Mouse (Mus musculus) mouse trophoblast stem cell (cell line): Measurements from ENCODE around the gene Pla2g10.
"Not testable (repeated sequence)": the region's sequence is repeated elsewhere in the genome, so short reads cannot be mapped to it uniquely, and the experiment has no call there.

Experiments used
- in situ Hi-C, 2 experiments: fragments of 300-500 bp; cut with MseI, MboI; formaldehyde crosslinking; loops; 2 replicates in 1 of 2; 3 replicates in 1 of 2; pipeline ENCODE4 v1.15.1; 2025

Pla2g10 gene

GRCm38 (mm10) chr16:13729428-13729827 is 1.4 kb downstream of the Pla2g10 start:
- in situ Hi-C loops = no loop called here

DNA sequence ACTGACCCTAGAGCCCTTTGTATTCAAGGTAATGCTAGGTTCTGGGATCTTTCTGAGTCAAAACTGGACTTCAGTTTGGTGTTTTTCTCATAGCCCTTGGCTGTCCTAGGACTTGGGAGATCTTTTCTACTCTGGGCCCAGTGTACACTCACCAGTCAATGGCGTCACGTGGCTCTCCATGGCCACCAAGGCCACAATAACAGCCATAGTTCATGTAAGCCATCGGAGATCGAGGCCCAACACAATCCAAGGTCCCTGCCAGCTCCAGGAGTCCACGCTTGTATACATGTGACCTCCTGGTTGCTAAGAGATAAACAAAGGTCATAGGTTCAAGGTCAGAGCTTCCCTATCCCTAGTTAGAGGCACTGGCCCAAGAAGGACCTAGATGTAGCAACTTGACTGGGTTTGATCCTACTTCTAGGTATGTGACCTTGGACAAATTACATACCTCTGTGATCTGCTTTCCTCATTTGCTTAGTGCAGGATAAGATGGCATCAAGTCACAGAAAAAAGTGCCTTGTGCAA is 2.9 kb downstream of the Pla2g10 start:
- in situ Hi-C loops = no loop called here

- in situ Hi-C loops = no loop called here
Measured at GRCm38 (mm10) chr16:13722937-13723336, 7.8 kb downstream of the Pla2g10 start.

- in situ Hi-C loops = no loop called here
Measured at GRCm38 (mm10) chr16:13716821-13717553, 13.8 kb downstream of the Pla2g10 start.

DNA sequence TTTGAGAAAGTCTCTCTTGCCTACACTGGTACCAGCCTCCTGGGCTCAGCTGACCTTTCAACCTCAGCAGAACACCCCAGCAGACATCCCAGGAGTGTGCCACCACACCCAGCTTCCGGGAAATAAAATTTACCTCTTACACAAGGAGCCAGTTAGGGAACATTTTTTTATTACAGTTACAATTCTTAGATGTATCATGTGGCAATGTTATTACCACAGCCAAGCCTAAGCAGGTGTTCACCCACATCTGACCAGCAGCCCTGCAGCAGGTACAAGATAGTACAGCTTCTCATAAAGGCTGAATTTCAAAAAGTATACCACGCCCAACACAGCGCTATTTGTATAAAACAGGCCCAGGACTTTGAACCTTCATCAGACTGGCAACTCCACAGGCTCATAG is 15.9 kb downstream of the Pla2g10 start:
- in situ Hi-C loops = no loop called here

DNA sequence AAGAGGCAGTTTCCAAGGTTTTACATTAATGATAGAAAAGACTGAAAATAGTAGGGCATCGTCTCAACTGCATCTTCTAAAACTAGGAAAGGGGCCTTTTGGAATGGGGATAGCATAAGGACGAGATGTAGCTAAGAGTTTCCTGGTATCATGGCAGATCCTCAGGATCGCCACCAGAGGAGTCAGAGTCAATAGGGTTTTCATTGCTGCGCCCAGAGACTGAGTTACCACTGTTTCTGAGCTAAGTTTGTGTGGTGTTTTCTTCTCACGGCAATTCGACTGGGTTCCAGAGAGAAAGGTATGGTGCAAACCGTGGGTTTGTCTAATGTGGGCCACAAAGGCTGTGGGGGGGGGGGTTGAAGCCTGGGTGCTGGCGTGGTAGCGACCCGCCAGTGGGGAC is 26.1 kb downstream of the Pla2g10 start:
- in situ Hi-C loops = no loop called here

GRCm38 (mm10) chr16:13702184-13702583 is 28.6 kb downstream of the Pla2g10 start:
- in situ Hi-C loops = no loop called here

DNA sequence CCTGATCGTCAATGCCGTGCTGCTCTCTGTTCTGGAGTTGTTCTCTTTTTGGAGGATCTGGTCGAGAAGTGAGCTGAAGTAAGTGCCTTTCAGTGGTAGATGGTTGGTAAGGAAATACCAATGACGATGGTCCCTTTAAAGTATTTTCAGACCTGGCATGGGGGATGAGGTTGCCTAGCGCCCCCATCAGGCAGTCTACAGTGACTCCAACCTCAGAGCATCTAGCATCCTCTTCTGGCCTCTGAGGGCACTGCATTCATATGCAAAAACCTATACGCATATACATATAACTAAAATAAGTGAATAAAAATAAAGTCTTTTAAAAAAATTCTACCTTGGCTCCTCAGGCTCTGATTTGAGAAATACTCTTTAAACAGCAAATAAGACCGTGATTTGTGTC is 31.8 kb downstream of the Pla2g10 start:
- in situ Hi-C loops = no loop called here

DNA sequence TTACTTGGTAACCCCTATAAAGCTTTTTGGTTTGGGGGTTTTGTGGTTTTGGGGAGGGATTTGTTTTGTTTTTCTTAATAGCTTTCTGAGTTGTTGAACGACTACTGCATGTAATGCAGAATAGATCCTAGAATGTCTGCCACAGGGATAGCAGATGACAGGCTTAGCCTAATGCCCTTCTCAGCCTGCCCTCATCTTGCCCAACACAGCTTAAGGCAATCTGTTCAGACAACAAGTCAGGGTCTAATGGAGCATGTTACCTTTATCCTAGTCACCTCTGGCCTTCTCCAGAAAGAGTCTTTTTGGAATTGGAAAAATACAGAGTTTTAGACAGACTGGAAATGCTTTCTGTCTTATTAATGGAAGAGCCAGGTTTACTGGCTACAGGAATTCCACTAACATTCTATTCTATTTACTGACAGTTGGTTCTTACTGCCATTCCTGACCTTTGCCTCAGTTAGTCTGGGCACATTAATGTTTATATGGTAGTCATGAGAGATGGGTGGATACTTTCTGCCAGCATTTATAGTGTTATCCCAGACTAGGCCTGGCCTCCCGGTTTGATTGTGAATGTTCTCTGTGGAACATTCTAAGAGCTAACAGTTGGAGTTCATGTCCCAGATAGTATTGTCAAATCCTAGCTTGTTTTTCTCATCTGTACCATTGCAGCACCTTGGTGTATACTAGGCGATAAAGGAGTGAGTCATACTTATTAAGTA is 52.0 kb downstream of the Pla2g10 start:
- in situ Hi-C loops = no loop called here

GRCm38 (mm10) chr16:13674511-13674910 is 56.3 kb downstream of the Pla2g10 start:
- in situ Hi-C loops = no loop called here

- in situ Hi-C loops = no loop called here
Measured at GRCm38 (mm10) chr16:13673114-13673513, 57.7 kb downstream of the Pla2g10 start.

GRCm38 (mm10) chr16:13672386-13672898 is 58.3 kb downstream of the Pla2g10 start:
- in situ Hi-C loops = no loop called here

- in situ Hi-C loops = no loop called here
Measured at GRCm38 (mm10) chr16:13671685-13672385, 58.9 kb downstream of the Pla2g10 start, which contains the start of the genes Bfar and 3110001I22Rik. Bfar (plus strand) TSS chr16:13671858. 3110001I22Rik (plus strand) TSS chr16:13671929.

DNA sequence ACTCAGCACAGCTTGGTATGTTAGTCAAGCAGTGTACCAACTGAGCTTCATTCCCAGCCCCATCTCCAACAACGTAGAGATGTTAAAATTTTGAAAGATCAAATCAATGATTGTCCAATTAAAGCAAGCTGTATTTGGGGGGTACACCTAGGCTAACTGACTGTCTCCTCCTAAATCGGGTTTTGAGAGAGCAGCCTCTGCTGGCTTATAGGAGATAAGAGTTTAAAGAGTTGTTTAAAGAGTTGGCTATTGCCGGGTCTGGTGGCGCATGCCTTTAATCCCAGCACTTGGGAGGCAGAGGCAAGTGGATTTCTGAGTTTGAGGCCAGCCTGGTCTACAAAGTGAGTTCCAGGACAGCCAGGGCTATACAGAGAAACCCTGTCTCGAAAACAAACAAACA is 59.9 kb downstream of the Pla2g10 start:
- in situ Hi-C loops = not testable (repeated sequence)

DNA sequence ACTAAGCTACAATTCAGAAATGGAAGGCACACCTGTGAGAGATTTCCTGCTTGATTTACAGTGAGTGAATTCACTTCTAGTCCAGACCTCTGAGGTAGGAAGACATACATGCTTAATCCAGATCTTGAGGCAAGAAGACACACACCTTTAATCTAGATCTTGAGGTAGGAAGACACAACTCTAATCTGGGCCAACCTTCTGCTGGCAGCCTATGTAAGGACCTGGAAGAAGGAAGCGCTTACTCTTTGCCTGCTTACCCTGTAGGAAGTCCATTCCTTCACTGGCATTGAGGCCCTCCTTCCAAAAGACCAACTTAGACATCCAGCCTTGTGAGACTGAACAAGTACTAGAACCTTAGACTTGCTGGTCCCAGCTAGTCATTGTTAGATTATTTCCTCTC is 61.5 kb downstream of the Pla2g10 start:
- in situ Hi-C loops = no loop called here

- in situ Hi-C loops = no loop called here
Measured at GRCm38 (mm10) chr16:13668402-13669108, 62.2 kb downstream of the Pla2g10 start.

DNA sequence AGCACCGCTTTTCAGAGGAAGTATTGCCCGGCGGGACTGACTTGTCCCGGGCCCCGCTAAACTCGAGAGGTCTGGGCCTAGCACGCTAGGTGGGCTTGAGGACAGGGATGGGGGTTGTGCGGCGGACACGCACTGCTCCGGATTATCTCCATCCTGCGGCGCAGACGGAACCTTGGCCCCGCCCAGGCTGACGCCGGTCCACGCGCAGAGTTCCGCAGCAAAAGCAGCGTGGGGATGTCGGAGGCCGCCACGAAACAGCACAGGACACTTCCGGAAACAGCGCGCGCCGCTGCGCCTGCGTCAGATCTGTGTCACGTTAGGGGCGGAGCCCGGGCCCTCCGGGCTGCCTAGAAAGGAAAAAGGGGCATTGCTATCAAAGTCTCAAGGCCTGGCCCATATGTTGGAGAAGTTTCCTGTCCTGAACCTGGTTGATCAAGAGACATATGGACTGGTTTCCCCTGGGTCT is 62.9 kb downstream of the Pla2g10 start, which contains the start of gene Parn:
Parn (minus strand) TSS at position 293 of the 466 bp plus-strand sequence.
- in situ Hi-C loops = no loop called here
